Mouse (Mus musculus): ENCODE data around the gene 1700016H13Rik.

GRCm38 (mm10) chr5:103697875-103698491, 42.2 kb upstream of the 1700016H13Rik start:
- TF ChIP-seq POLR2A (IDR thresholded peaks at IDR 0.05; ENCODE audit: low read depth, low read length) (no peak), CTCF (IDR thresholded peaks at IDR 0.05; ENCODE audit: extremely low read depth, insufficient read depth, insufficient read length, insufficient replicate concordance) (no peak)

Measured in spleen, adult 2 months (tissue).